Mouse (Mus musculus) limb, embryonic 15.5 days (tissue): Measurements from ENCODE around the gene Rbfox2. TPM values are rescaled to one million over a fixed set of nuclear protein-coding genes. Genes with fewer than 3 reads are reported as not detected.

Source experiments
- ATAC-seq: fragments of 200-750 bp; cut with Nextera tagmentation; 2 replicates; pipeline ENCODE4 v1.8.0; 2017; ENCODE audit warnings: low read depth, moderate TSS enrichment; ENCODE audit not compliant: insufficient number of reproducible peaks, low FRiP score, low TSS enrichment
- H3K27ac ChIP-seq: fragments of 300-500 bp; sonication (generic); 2 replicates; pipeline ENCODE4 v1.5.1; 2015; ENCODE audit warnings: moderate library complexity, mild to moderate bottlenecking, inconsistent platforms
- H3K27me3 ChIP-seq: fragments of 300-500 bp; sonication (generic); 2 replicates; pipeline ENCODE4 v1.6.1; 2015; ENCODE audit warnings: inconsistent platforms
- H3K36me3 ChIP-seq: fragments of 300-500 bp; sonication (generic); 2 replicates; pipeline ENCODE4 v1.6.1; 2015; ENCODE audit warnings: inconsistent platforms
- H3K4me1 ChIP-seq: fragments of 300-500 bp; sonication (generic); 2 replicates; pipeline ENCODE4 v1.6.1; 2015; ENCODE audit warnings: inconsistent platforms
- H3K4me2 ChIP-seq: fragments of 300-500 bp; sonication (generic); 2 replicates; pipeline ENCODE4 v1.6.1; 2015; ENCODE audit warnings: mild to moderate bottlenecking, inconsistent platforms
- H3K4me3 ChIP-seq: fragments of 300-500 bp; sonication (generic); 2 replicates; pipeline ENCODE4 v1.5.1; 2015; ENCODE audit warnings: mild to moderate bottlenecking, inconsistent platforms
- H3K9ac ChIP-seq: fragments of 300-500 bp; sonication (generic); 2 replicates; pipeline ENCODE4 v1.6.1; 2015; ENCODE audit warnings: inconsistent platforms
- H3K9me3 ChIP-seq: fragments of 300-500 bp; sonication (generic); 2 replicates; pipeline ENCODE4 v1.6.1; 2016; ENCODE audit warnings: inconsistent platforms
- WGBS: fragments of 180-500 bp; shearing (Covaris S2); methylation state at CpG from one replicate; pipeline ENCODE4 v1.1.7; 2015; 5-methylcytosine and 5-hydroxymethylcytosine counted together
- polyA plus RNA-seq: library from polyadenylated mRNA; unstranded; fragments of >200 nt; fragmentation: Nextera tagmentation; extraction: Ambion mirVana; gene quantifications from 2 replicates; pipeline ENCODE4 v1.2.1, GENCODE M21; 2015

Gene Rbfox2
- polyA plus RNA-seq, 1 experiment from 2014 or later, result 73.2 TPM

- Histone ChIP-seq H3K4me3 (no peak overlapping the region), H3K27ac (no peak overlapping the region), H3K36me3 (no peaks in the 10 kb centered on the region), H3K9ac (no peak overlapping the region), H3K4me2 (no peak overlapping the region), H3K9me3 (no peaks in the 10 kb centered on the region), H3K4me1 (peaks cover 29% of the 10 kb centered on the region), H3K27me3 (no peaks in the 10 kb centered on the region)
- ATAC-seq, result no peak
- WGBS, result 60% methylated on average over 7 of the region's 7 CpGs
These were observed 101.9 kb downstream of the Rbfox2 start for GRCm38 (mm10) chr15:77204951-77205350.

GRCm38 (mm10) chr15:77203255-77203981 is 103.4 kb downstream of the Rbfox2 start:
- Histone ChIP-seq H3K9ac (no peak overlapping the region), H3K4me3 (no peak overlapping the region), H3K27ac (peak overlapping the region; percentile 80), H3K36me3 (0 out of 2 replicates have a peak, but pooled peaks cover 2% of the 10 kb centered on the region), H3K27me3 (no peaks in the 10 kb centered on the region), H3K4me1 (peaks cover 29% of the 10 kb centered on the region), H3K4me2 (peak overlapping the region; percentile 10; the same call in 1 of the 2 replicates), H3K9me3 (no peaks in the 10 kb centered on the region)
- WGBS, result 31% methylated on average over 14 of the region's 14 CpGs
- ATAC-seq, result no peak; the same call in 1 of the 2 replicates

GRCm38 (mm10) chr15:77202881-77203254 is 103.9 kb downstream of the Rbfox2 start:
- no peak overlapping the region for H3K9ac ChIP-seq

GRCm38 (mm10) chr15:77202223-77202622 is 104.6 kb downstream of the Rbfox2 start:
- Histone ChIP-seq H3K9ac (no peak overlapping the region), H3K4me2 (no peak overlapping the region), H3K36me3 (0 out of 2 replicates have a peak, but pooled peaks cover 2% of the 10 kb centered on the region), H3K9me3 (no peaks in the 10 kb centered on the region), H3K4me3 (no peak overlapping the region), H3K4me1 (peaks cover 31% of the 10 kb centered on the region), H3K27ac (peak overlapping the region; percentile 5; the same call in 1 of the 2 replicates), H3K27me3 (no peaks in the 10 kb centered on the region)
- WGBS, result 6% methylated on average over 2 of the region's 2 CpGs
- ATAC-seq, result 0 out of 2 replicates have a peak, but pooled peaks have one; percentile 43

More at GRCm38 (mm10) chr15:77202881-77203254, 103.9 kb downstream of the Rbfox2 start:
- WGBS, result 61% methylated on average over 3 of the region's 3 CpGs
- Histone ChIP-seq H3K4me1 (peaks cover 29% of the 10 kb centered on the region), H3K27ac (peak overlapping the region; percentile 80), H3K9me3 (no peaks in the 10 kb centered on the region), H3K27me3 (no peaks in the 10 kb centered on the region), H3K36me3 (0 out of 2 replicates have a peak, but pooled peaks cover 2% of the 10 kb centered on the region), H3K4me2 (no peak overlapping the region), H3K4me3 (no peak overlapping the region)
- no peak for ATAC-seq

- WGBS, result 75% methylated on average over 5 of the region's 5 CpGs
- no peak overlapping the region for H3K4me2 ChIP-seq
- no peak for ATAC-seq
- peaks cover 22% of the 10 kb centered on the region for H3K4me1 ChIP-seq
- no peak overlapping the region for H3K9ac ChIP-seq
- no peaks in the 10 kb centered on the region for H3K9me3 ChIP-seq
- 0 out of 2 replicates have a peak, but pooled peaks cover 2% of the 10 kb centered on the region for H3K36me3 ChIP-seq
- H3K4me3 ChIP-seq, result no peak overlapping the region
- H3K27ac ChIP-seq, result no peak overlapping the region; the same call in 1 of the 2 replicates
- H3K27me3 ChIP-seq, result no peaks in the 10 kb centered on the region
These were observed 110.0 kb downstream of the Rbfox2 start for GRCm38 (mm10) chr15:77196827-77197226.

GRCm38 (mm10) chr15:77196001-77196400 is 110.8 kb downstream of the Rbfox2 start:
- Histone ChIP-seq H3K9ac (no peak overlapping the region), H3K4me2 (no peak overlapping the region), H3K9me3 (no peaks in the 10 kb centered on the region), H3K4me3 (no peak overlapping the region), H3K27ac (no peak overlapping the region), H3K36me3 (0 out of 2 replicates have a peak, but pooled peaks cover 2% of the 10 kb centered on the region), H3K4me1 (peaks cover 22% of the 10 kb centered on the region), H3K27me3 (no peaks in the 10 kb centered on the region)
- no peak for ATAC-seq
- 75% methylated on average over 2 of the region's 2 CpGs for WGBS

GRCm38 (mm10) chr15:77192154-77192935 is 114.5 kb downstream of the Rbfox2 start:
- Histone ChIP-seq H3K9me3 (no peaks in the 10 kb centered on the region), H3K9ac (no peak overlapping the region), H3K4me3 (no peak overlapping the region), H3K27me3 (no peaks in the 10 kb centered on the region), H3K4me2 (no peak overlapping the region), H3K27ac (peak overlapping the region; percentile 59), H3K4me1 (peaks cover 21% of the 10 kb centered on the region), H3K36me3 (no peaks in the 10 kb centered on the region)
- WGBS, result 42% methylated on average over 14 of the region's 14 CpGs
- no peak for ATAC-seq

GRCm38 (mm10) chr15:77186096-77186495 is 120.7 kb downstream of the Rbfox2 start:
- Histone ChIP-seq H3K9me3 (no peaks in the 10 kb centered on the region), H3K9ac (no peak overlapping the region), H3K27me3 (no peaks in the 10 kb centered on the region), H3K27ac (no peak overlapping the region), H3K4me3 (no peak overlapping the region), H3K36me3 (no peaks in the 10 kb centered on the region), H3K4me2 (no peak overlapping the region), H3K4me1 (peaks cover 16% of the 10 kb centered on the region)
- WGBS, result 100% methylated on average over 1 of the region's 1 CpGs
- ATAC-seq, result no peak

GRCm38 (mm10) chr15:77185614-77186013 is 121.2 kb downstream of the Rbfox2 start:
- no peak for ATAC-seq
- WGBS, result 49% methylated on average over 5 of the region's 5 CpGs

GRCm38 (mm10) chr15:77182800-77183199 is 124.0 kb downstream of the Rbfox2 start:
- peak overlapping the region; percentile 38; the same call in 1 of the 2 replicates for H3K27ac ChIP-seq
- H3K9me3 ChIP-seq, result no peaks in the 10 kb centered on the region
- H3K36me3 ChIP-seq, result no peaks in the 10 kb centered on the region
- H3K4me1 ChIP-seq, result peaks cover 16% of the 10 kb centered on the region
- no peak for ATAC-seq
- no peaks in the 10 kb centered on the region for H3K27me3 ChIP-seq
- H3K4me3 ChIP-seq, result no peak overlapping the region
- H3K4me2 ChIP-seq, result no peak overlapping the region
- 41% methylated on average over 5 of the region's 5 CpGs for WGBS
- H3K9ac ChIP-seq, result no peak overlapping the region

More at GRCm38 (mm10) chr15:77185614-77186013, 121.2 kb downstream of the Rbfox2 start:
- H3K4me1 ChIP-seq, result peaks cover 16% of the 10 kb centered on the region
- no peak overlapping the region for H3K27ac ChIP-seq
- no peak overlapping the region for H3K9ac ChIP-seq
- no peaks in the 10 kb centered on the region for H3K27me3 ChIP-seq
- H3K36me3 ChIP-seq, result no peaks in the 10 kb centered on the region
- H3K4me2 ChIP-seq, result no peak overlapping the region
- H3K4me3 ChIP-seq, result no peak overlapping the region
- no peaks in the 10 kb centered on the region for H3K9me3 ChIP-seq

GRCm38 (mm10) chr15:77174018-77174417 is 132.8 kb downstream of the Rbfox2 start:
- ATAC-seq, result no peak
- Histone ChIP-seq H3K9ac (no peak overlapping the region), H3K4me1 (0 out of 2 replicates have a peak, but pooled peaks cover 3% of the 10 kb centered on the region), H3K36me3 (no peaks in the 10 kb centered on the region), H3K4me3 (no peak overlapping the region), H3K27me3 (no peaks in the 10 kb centered on the region), H3K4me2 (no peak overlapping the region), H3K27ac (no peak overlapping the region), H3K9me3 (no peaks in the 10 kb centered on the region)
- 77% methylated on average over 5 of the region's 5 CpGs for WGBS

GRCm38 (mm10) chr15:77172414-77172813 is 134.4 kb downstream of the Rbfox2 start:
- H3K27me3 ChIP-seq, result no peaks in the 10 kb centered on the region
- H3K9ac ChIP-seq, result no peak overlapping the region
- 0 out of 2 replicates have a peak, but pooled peaks cover 5% of the 10 kb centered on the region for H3K4me1 ChIP-seq
- H3K36me3 ChIP-seq, result no peaks in the 10 kb centered on the region
- ATAC-seq, result no peak
- H3K27ac ChIP-seq, result no peak overlapping the region
- no peak overlapping the region for H3K4me3 ChIP-seq
- WGBS, result 69% methylated on average over 3 of the region's 3 CpGs
- no peak overlapping the region for H3K4me2 ChIP-seq
- H3K9me3 ChIP-seq, result no peaks in the 10 kb centered on the region
